Mouse (Mus musculus) ES-E14 (cell line): ENCODE results near the gene Wwtr1. TPM values are rescaled to one million over a fixed set of nuclear protein-coding genes. Genes with fewer than 3 reads are reported as not detected.

Experiments
- DNase-seq: peaks from one replicate; pipeline ENCODE4 v3.0.0-alpha.2; 2013; ENCODE audit warnings: low read depth, low spot score
- H3K27ac ChIP-seq: 2 replicates; pipeline ENCODE4 v1.5.1; 2012; ENCODE audit warnings: low read depth, mild to moderate bottlenecking, low read length, moderate library complexity, mixed read lengths; ENCODE audit not compliant: poor library complexity, insufficient read depth, severe bottlenecking
- H3K36me3 ChIP-seq: 2 replicates; pipeline ENCODE4 v1.6.1; 2012; ENCODE audit warnings: mild to moderate bottlenecking, low read length, moderate library complexity, mixed read lengths; ENCODE audit not compliant: control insufficient read depth, poor library complexity, insufficient read depth, severe bottlenecking
- H3K4me1 ChIP-seq, 2 experiments: fragments of 150-350 bp in 1 of 2; sonication (generic) in 1 of 2; 2 replicates each; pipeline ENCODE4 v1.6.1; 2012; ENCODE audit warnings: low read length in 2 of 2, mild to moderate bottlenecking in 1 of 2, mixed read lengths in 1 of 2; ENCODE audit not compliant: control insufficient read depth in 2 of 2, insufficient read depth in 2 of 2, poor library complexity in 1 of 2
- H3K4me3 ChIP-seq, 2 experiments: fragments of 150-350 bp in 1 of 2; sonication (generic) in 1 of 2; 2 replicates each; pipeline ENCODE4 v1.5.1; 2012; ENCODE audit warnings: low read length in 2 of 2, low read depth in 1 of 2, mild to moderate bottlenecking in 1 of 2, mixed read lengths in 1 of 2; ENCODE audit not compliant: insufficient read depth in 1 of 2, poor library complexity in 1 of 2, severe bottlenecking in 1 of 2
- H3K9ac ChIP-seq: 2 replicates; pipeline ENCODE4 v1.6.1; 2012; ENCODE audit warnings: low read depth, mild to moderate bottlenecking, low read length, mixed read lengths; ENCODE audit not compliant: poor library complexity, insufficient read depth, severe bottlenecking
- H3K9me3 ChIP-seq: fragments of 150-350 bp; sonication (generic); 2 replicates; pipeline ENCODE4 v1.6.1; 2012; ENCODE audit warnings: low read depth, mild to moderate bottlenecking, low read length; ENCODE audit not compliant: control insufficient read depth, insufficient read depth
- CHD2 ChIP-seq: IDR thresholded peaks from 2 replicates; pipeline ENCODE4 v1.6.1; 2014; ENCODE audit warnings: mild to moderate bottlenecking, low read depth, low read length, inconsistent platforms
- HCFC1 ChIP-seq: IDR thresholded peaks from 2 replicates; pipeline ENCODE4 v1.6.1; 2012; ENCODE audit warnings: low read length, inconsistent platforms, borderline replicate concordance; ENCODE audit not compliant: insufficient read depth
- MAFK ChIP-seq: IDR thresholded peaks from 2 replicates; pipeline ENCODE4 v1.6.1; 2014; ENCODE audit warnings: mild to moderate bottlenecking, low read depth, low read length, inconsistent platforms; ENCODE audit not compliant: insufficient read depth
- ZC3H11A ChIP-seq: IDR thresholded peaks from 2 replicates; pipeline ENCODE4 v1.6.1; 2012; ENCODE audit warnings: low read depth, mild to moderate bottlenecking, inconsistent platforms, low read length, borderline replicate concordance
- ZNF384 ChIP-seq: IDR thresholded peaks from 2 replicates; pipeline ENCODE4 v1.6.1; 2012; ENCODE audit warnings: low read depth, low read length, inconsistent platforms
- in situ Hi-C, 2 experiments: fragments of 600-800 bp; cut with MboI; formaldehyde crosslinking; loops; one replicate each; pipeline ENCODE4 v1.15.1; 2025; ENCODE audit warnings: low sequenced_read_pairs in 2 of 2, inconsistent platforms in 1 of 2; ENCODE audit not compliant: unreplicated experiment in 2 of 2
- total RNA-seq: library from RNA; depleted of rRNA; stranded (reverse); fragments of 300-350 nt; gene quantifications from 2 replicates; pipeline ENCODE4 v1.2.3, GENCODE M21; 2012

Gene Wwtr1
- total RNA-seq, 1 experiment = 20.0 TPM

DNA sequence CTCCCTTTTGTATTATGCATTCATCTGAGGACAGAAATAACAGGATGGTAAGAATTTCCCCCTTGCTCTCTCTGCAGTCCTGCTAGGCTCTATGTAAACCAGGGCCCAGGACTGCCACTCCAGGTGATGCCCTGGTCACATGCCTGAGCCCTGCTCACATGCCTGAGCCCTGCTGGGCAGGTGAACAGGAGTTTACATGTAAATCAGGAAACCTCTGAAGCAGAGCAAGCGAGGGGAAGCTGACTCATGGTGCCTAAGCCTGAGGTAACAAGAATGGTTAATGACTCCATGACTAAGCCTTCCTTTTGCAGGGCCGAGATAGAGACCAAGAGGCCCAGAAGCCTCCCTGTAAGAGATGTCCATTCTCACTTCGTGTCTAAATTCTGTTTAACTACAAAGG, 20.1 kb downstream of the Wwtr1 start:
- no peak overlapping the region for H3K4me3 ChIP-seq
- DNase-seq = no peak
- H3K36me3 ChIP-seq = no peaks in the 10 kb centered on the region
- H3K4me1 ChIP-seq = peaks cover 5 to 7% of the 10 kb centered on the region in 2 experiments; a peak in 3 of 4 replicates
- H3K9ac ChIP-seq = no peak overlapping the region
- no peaks in the 10 kb centered on the region for H3K9me3 ChIP-seq
- TF ChIP-seq CHD2 = no peak
- TF ChIP-seq MAFK = peak; percentile 83
- no peak for TF ChIP-seq HCFC1
- H3K27ac ChIP-seq = no peak overlapping the region
- in situ Hi-C loops = no loop called here

DNA sequence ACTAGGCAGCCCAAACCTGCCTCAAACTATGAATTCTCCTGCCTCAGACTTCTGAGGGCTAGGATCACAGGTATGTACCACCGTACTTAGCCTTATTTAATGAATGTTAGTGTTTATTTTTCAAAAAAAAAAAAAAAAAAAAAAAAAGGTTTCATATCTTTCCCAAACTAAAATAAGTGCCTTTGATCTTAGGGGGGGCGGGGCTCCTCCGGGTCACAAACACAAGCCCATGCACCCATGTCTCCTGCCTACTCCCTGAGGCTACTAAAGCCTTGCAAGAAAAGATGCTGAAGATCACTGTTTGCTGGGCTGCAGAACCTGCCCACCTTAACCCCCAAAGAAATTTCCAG, 20.8 kb downstream of the Wwtr1 start:
- DNase-seq = no peak
- Histone ChIP-seq H3K4me1 (peaks cover 5 to 7% of the 10 kb centered on the region in 2 experiments; a peak in 3 of 4 replicates), H3K9me3 (no peaks in the 10 kb centered on the region), H3K36me3 (no peaks in the 10 kb centered on the region), H3K9ac (no peak overlapping the region), H3K4me3 (no peak overlapping the region), H3K27ac (no peak overlapping the region)
- TF ChIP-seq ZC3H11A = no peak
- no peak for TF ChIP-seq HCFC1
- TF ChIP-seq ZNF384 = no peak
- TF ChIP-seq CHD2 = no peak
- no peak for TF ChIP-seq MAFK
- in situ Hi-C loops = no loop called here

GRCm38 (mm10) chr3:57554124-57554889, 21.4 kb downstream of the Wwtr1 start:
- TF ChIP-seq ZNF384 (no peak), CHD2 (no peak)
- in situ Hi-C loops = no loop called here

GRCm38 (mm10) chr3:57553108-57553507, 22.6 kb downstream of the Wwtr1 start:
- in situ Hi-C loops = no loop called here

More at GRCm38 (mm10) chr3:57554124-57554889, 21.4 kb downstream of the Wwtr1 start:
- H3K9me3 ChIP-seq = no peaks in the 10 kb centered on the region
- H3K27ac ChIP-seq = no peak overlapping the region
- H3K4me3 ChIP-seq = no peak overlapping the region
- peaks cover 4 to 7% of the 10 kb centered on the region in 2 experiments; a peak in 3 of 4 replicates for H3K4me1 ChIP-seq
- H3K36me3 ChIP-seq = no peaks in the 10 kb centered on the region
- no peak for DNase-seq
- no peak overlapping the region for H3K9ac ChIP-seq

DNA sequence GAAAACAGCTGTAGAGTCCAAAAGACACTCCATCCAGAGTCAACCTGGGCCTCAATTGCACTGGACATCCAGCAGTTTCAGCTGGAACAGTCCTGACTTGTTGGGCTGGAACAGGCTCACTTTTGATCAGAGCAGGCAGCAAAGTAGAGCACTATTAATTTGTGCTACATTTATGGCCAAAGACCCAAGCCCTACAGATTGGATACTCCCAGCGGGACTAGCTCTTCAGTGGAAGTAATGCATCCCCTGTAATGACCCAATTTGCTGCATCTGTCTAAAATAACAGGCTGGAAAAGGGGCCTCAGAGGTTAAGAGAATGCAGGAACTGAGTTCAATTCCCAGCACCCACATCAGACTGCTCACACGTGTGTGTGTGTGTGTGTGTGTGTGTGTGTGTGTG, 24.5 kb downstream of the Wwtr1 start:
- H3K9me3 ChIP-seq = no peaks in the 10 kb centered on the region
- no peak overlapping the region for H3K4me3 ChIP-seq
- no peak for DNase-seq
- H3K9ac ChIP-seq = no peak overlapping the region
- no peak overlapping the region for H3K27ac ChIP-seq
- TF ChIP-seq ZC3H11A (no peak), MAFK (no peak), HCFC1 (no peak), ZNF384 (no peak)
- in situ Hi-C loops = no loop called here
- H3K4me1 ChIP-seq = peaks cover 2 to 4% of the 10 kb centered on the region in 2 experiments; a peak in 2 of 4 replicates
- H3K36me3 ChIP-seq = no peaks in the 10 kb centered on the region

More at GRCm38 (mm10) chr3:57553108-57553507, 22.6 kb downstream of the Wwtr1 start:
- Histone ChIP-seq H3K9ac (no peak overlapping the region; the same call in 1 of the 2 replicates), H3K4me1 (peaks cover 2 to 7% of the 10 kb centered on the region in 2 experiments; a peak in 2 of 4 replicates), H3K36me3 (no peaks in the 10 kb centered on the region), H3K27ac (no peak overlapping the region), H3K9me3 (no peaks in the 10 kb centered on the region), H3K4me3 (no peak overlapping the region)
- DNase-seq = no peak
- no peak for TF ChIP-seq CHD2
- no peak for TF ChIP-seq ZNF384
- no peak for TF ChIP-seq HCFC1
- TF ChIP-seq ZC3H11A = no peak
- TF ChIP-seq MAFK = no peak
